ENCODE assay signal across 19 mouse cellular contexts in genomic region chr14:98767481-98767880, GRCm38 (mm10).
DNase-seq lines count a peak whose midpoint lies in the region.
"Had no signal": no experiment of that assay in that cellular context is flagged by ENCODE, and none has a peak within 500 bp of the region (broad histone marks: within the 10 kb centered on the region; RNA-seq: fewer than 3 reads in every experiment).

No protein-coding gene starts in this region.

- DNase-seq in frontal cortex, postnatal 36 days (ENCODE audit: low spot score in 2 of 2) = peak; percentile 3 to 33
- no peak for DNase-seq in frontal cortex, postnatal 10 days (ENCODE audit: low spot score in 2 of 2)
- DNase-seq in right cerebral cortex, adult 18-20 months = peak; percentile 5
- DNase-seq in right cerebral cortex, postnatal 36 days (ENCODE audit: low spot score in 2 of 2) = no peak
- DNase-seq in layer of hippocampus, adult 8-10 months (ENCODE audit: low spot score in 2 of 2) = peak; percentile 9 to 14
- no peak for DNase-seq in retina, embryonic 14.5 days (ENCODE audit: low spot score)
- DNase-seq in kidney, postnatal 25 days = no peak
- DNase-seq: adrenal gland, postnatal 36 days; cerebellum, adult 11-12 months; cerebellum, adult 9-11 months; embryo, embryonic 11 days; heart, adult 2 months; heart, postnatal 4 days; kidney, postnatal 36 days; lung, embryonic 14.5 days; lung, postnatal 14 days; midbrain, embryonic 14.5 days; retina, postnatal 1 day; thymus, postnatal 14 days had no signal

Comparison
In these comparisons a context has a peak if more than half of its experiments do, and no peak if none do; other contexts are left out.
1. DNase-seq: peak in frontal cortex, postnatal 36 days (2 of 2), right cerebral cortex, adult 18-20 months (single experiment) and layer of hippocampus, adult 8-10 months (2 of 2); none in frontal cortex, postnatal 10 days (0 of 2), right cerebral cortex, postnatal 36 days (0 of 2), retina, embryonic 14.5 days (single experiment) and kidney, postnatal 25 days (0 of 2).